Mouse (Mus musculus) hindbrain, embryonic 16.5 days (tissue): ENCODE measurements around the gene Rims4. TPM values are rescaled to one million over a fixed set of nuclear protein-coding genes. Genes with fewer than 3 reads are reported as not detected.

Experiments
- ATAC-seq: fragments of 200-750 bp; cut with Nextera tagmentation; 2 replicates; pipeline ENCODE4 v1.8.0; 2017; ENCODE audit warnings: moderate TSS enrichment, moderate library complexity
- H3K27ac ChIP-seq: fragments of 300-500 bp; sonication (generic); 2 replicates; pipeline ENCODE4 v1.5.1; 2014; ENCODE audit warnings: low read depth, mild to moderate bottlenecking, control low read depth, low read length, moderate library complexity
- H3K27me3 ChIP-seq: fragments of 300-500 bp; sonication (generic); replicated peaks from 2 replicates; pipeline ENCODE4 v1.6.1; 2014; ENCODE audit warnings: low read length; ENCODE audit not compliant: control insufficient read depth, insufficient read depth
- H3K36me3 ChIP-seq: fragments of 300-500 bp; sonication (generic); 2 replicates; pipeline ENCODE4 v1.6.1; 2014; ENCODE audit warnings: mild to moderate bottlenecking, low read length, moderate library complexity, mixed read lengths; ENCODE audit not compliant: control insufficient read depth, insufficient read depth
- H3K4me1 ChIP-seq: fragments of 300-500 bp; sonication (generic); 2 replicates; pipeline ENCODE4 v1.6.1; 2014; ENCODE audit warnings: low read depth, low read length; ENCODE audit not compliant: control insufficient read depth, insufficient read depth
- H3K4me2 ChIP-seq: fragments of 300-500 bp; sonication (generic); 2 replicates; pipeline ENCODE4 v1.6.1; 2014; ENCODE audit warnings: mild to moderate bottlenecking, low read length, control low read depth, moderate library complexity
- H3K4me3 ChIP-seq: fragments of 300-500 bp; sonication (generic); 2 replicates; pipeline ENCODE4 v1.5.1; 2014; ENCODE audit warnings: mild to moderate bottlenecking, low read length, control low read depth, moderate library complexity
- H3K9ac ChIP-seq: fragments of 300-500 bp; sonication (generic); 2 replicates; pipeline ENCODE4 v1.6.1; 2014; ENCODE audit warnings: low read depth, mild to moderate bottlenecking, control low read depth, low read length, moderate library complexity
- H3K9me3 ChIP-seq: fragments of 300-500 bp; sonication (generic); 2 replicates; pipeline ENCODE4 v1.6.1; 2014; ENCODE audit warnings: mild to moderate bottlenecking, low read length, moderate library complexity; ENCODE audit not compliant: control insufficient read depth
- WGBS: fragments of 180-500 bp; shearing (Covaris S2); extraction: QIAGEN DNeasy Blood & Tissue Kit; methylation state at CpG from one replicate; pipeline ENCODE4 v1.1.7; 2014; 5-methylcytosine and 5-hydroxymethylcytosine counted together
- polyA plus RNA-seq: library from polyadenylated mRNA; unstranded; fragments of >200 nt; fragmentation: Nextera tagmentation; extraction: Ambion mirVana; gene quantifications from 2 replicates; pipeline ENCODE4 v1.2.1, GENCODE M21; 2015

The Rims4 gene
- polyA plus RNA-seq, 1 experiment from 2014 or later, result 7.9 TPM

DNA sequence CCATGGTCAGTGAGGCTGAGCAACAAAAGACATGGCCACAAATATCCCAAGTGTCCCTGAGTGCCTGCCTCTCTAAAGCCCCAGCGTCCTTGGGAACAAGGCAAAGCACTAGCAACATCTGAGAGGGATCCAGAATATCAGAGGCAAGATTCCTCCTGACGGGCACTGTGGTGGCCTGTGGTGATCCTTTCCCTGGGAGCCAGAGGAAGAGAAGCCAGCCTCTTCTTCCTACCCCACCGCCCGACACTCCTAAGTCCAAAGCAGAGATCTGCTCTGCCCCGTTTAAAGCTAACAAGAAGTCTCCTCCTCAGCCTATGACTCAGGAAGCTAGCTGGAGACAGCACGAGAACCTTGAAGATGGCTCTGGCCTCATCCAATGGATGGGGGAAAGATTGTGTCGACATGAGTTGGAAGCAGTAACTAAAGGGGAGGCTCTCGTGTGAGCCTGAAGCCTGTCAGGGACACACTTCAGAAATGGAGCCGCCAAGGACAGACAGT, 3.1 kb downstream of the Rims4 start:
- Histone ChIP-seq H3K4me2 (peak overlapping the region; percentile 80), H3K27ac (no peak overlapping the region), H3K9me3 (no peaks in the 10 kb centered on the region), H3K27me3 (no peaks in the 10 kb centered on the region), H3K9ac (no peak overlapping the region), H3K4me1 (peaks cover 25% of the 10 kb centered on the region), H3K4me3 (no peak overlapping the region), H3K36me3 (no peaks in the 10 kb centered on the region)
- 67% methylated on average over 9 of the region's 9 CpGs for WGBS
- no peak for ATAC-seq

DNA sequence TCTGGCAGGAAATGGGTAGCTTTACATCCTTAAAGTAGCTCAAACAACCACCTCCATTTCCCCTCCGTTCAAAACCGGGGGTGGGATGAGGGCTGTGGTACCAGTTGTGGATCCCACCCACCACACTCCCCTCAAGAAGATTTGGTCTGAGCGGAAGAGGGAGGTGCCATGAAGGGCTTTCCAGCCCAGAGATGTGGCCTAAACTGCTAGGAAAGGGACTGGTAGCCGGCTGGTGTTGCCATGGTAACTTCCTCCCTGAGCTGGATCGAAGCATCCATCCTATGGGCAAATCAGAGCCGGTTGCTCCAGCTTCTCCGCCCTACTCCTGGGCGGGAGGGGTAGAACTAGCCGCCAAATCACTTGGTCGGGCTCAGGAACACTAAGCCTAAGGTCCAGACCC, 4.4 kb downstream of the Rims4 start:
- Histone ChIP-seq H3K27ac (peak overlapping the region; percentile 52), H3K4me1 (peaks cover 22% of the 10 kb centered on the region), H3K36me3 (no peaks in the 10 kb centered on the region), H3K9me3 (no peaks in the 10 kb centered on the region), H3K27me3 (no peaks in the 10 kb centered on the region), H3K4me2 (peak overlapping the region; percentile 46), H3K9ac (peak overlapping the region; percentile 9; the same call in 1 of the 2 replicates), H3K4me3 (peak overlapping the region; percentile 27)
- ATAC-seq, result peak; percentile 84
- WGBS, result under 1% methylated on average over 10 of the region's 10 CpGs

GRCm38 (mm10) chr2:163913704-163914103, 4.8 kb downstream of the Rims4 start:
- H3K27ac ChIP-seq, result peak overlapping the region; percentile 52
- no peak for ATAC-seq
- 30% methylated on average over 7 of the region's 7 CpGs for WGBS

DNA sequence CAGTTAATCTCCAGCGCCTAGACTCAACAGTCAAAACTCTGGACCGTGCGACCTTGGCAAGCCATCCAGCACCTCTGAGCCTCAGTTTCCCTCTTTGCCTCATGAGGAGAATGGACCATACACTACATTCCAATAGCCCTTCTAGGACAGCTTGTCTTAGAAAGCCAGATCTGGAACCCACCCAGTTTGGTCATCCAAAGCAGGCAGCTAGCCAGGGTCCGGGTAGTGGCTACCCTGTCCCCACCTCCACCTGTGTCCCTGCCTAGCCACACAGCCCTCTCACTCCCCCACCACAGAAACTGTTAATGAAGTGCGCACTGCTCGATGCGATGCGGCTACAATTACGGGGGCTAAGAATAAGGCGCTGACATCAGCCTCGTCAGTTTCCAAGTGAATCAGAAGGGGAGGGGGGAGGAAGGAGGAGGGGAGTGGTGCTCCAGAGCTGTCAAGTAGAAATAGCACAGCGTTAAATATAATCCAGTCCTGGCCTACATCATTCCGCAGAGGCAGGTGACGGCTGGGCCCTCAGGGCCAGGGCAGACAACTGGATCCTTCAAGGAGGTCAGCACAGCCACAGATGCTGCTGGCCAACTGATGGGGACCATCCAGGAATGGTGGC, 6.5 kb downstream of the Rims4 start:
- H3K4me3 ChIP-seq, result no peak overlapping the region
- no peaks in the 10 kb centered on the region for H3K27me3 ChIP-seq
- ATAC-seq, result no peak
- H3K9me3 ChIP-seq, result no peaks in the 10 kb centered on the region
- peaks cover 20% of the 10 kb centered on the region for H3K4me1 ChIP-seq
- no peaks in the 10 kb centered on the region for H3K36me3 ChIP-seq
- WGBS, result 72% methylated on average over 14 of the region's 14 CpGs
- H3K27ac ChIP-seq, result no peak overlapping the region
- no peak overlapping the region for H3K4me2 ChIP-seq
- H3K9ac ChIP-seq, result no peak overlapping the region

More at GRCm38 (mm10) chr2:163913704-163914103, 4.8 kb downstream of the Rims4 start:
- peaks cover 20% of the 10 kb centered on the region for H3K4me1 ChIP-seq
- peak overlapping the region; percentile 19; the same call in 1 of the 2 replicates for H3K4me3 ChIP-seq
- no peaks in the 10 kb centered on the region for H3K9me3 ChIP-seq
- H3K4me2 ChIP-seq, result peak overlapping the region; percentile 46
- no peaks in the 10 kb centered on the region for H3K36me3 ChIP-seq
- H3K9ac ChIP-seq, result peak overlapping the region; percentile 9; the same call in 1 of the 2 replicates
- no peaks in the 10 kb centered on the region for H3K27me3 ChIP-seq

GRCm38 (mm10) chr2:163909604-163910003, 8.9 kb downstream of the Rims4 start:
- H3K4me3 ChIP-seq, result no peak overlapping the region
- WGBS, result 87% methylated on average over 7 of the region's 7 CpGs
- no peak overlapping the region for H3K4me2 ChIP-seq
- no peak for ATAC-seq
- H3K9ac ChIP-seq, result no peak overlapping the region
- H3K4me1 ChIP-seq, result peaks cover 9% of the 10 kb centered on the region
- no peaks in the 10 kb centered on the region for H3K36me3 ChIP-seq
- H3K27me3 ChIP-seq, result no peaks in the 10 kb centered on the region
- no peak overlapping the region for H3K27ac ChIP-seq
- H3K9me3 ChIP-seq, result no peaks in the 10 kb centered on the region

- no peak for ATAC-seq
Measured at GRCm38 (mm10) chr2:163907131-163907530, 11.4 kb downstream of the Rims4 start.

DNA sequence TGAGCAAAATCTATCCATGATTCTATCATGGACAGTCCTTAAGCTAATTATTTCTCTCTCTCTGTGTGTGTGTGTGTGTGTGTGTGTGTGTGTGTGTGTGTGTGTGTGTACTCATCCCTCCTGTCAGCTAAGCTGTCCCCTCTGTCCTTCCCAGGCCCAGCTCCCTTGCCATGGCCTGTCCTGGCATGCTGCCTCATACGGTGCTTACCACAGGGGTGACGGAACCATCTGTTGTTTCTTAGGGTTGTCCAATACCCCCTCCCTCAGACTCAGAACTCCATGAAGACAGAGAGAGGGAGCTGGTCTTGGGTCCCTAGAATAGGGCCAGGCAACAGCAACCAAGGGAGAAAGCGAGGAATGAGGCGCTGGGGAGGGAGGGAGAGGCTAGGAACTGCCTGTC, 14.2 kb downstream of the Rims4 start:
- Histone ChIP-seq H3K4me2 (no peak overlapping the region), H3K9me3 (no peaks in the 10 kb centered on the region), H3K36me3 (no peaks in the 10 kb centered on the region), H3K27ac (no peak overlapping the region), H3K4me3 (no peak overlapping the region), H3K4me1 (peaks cover 6% of the 10 kb centered on the region; the same call in 1 of the 2 replicates), H3K27me3 (no peaks in the 10 kb centered on the region), H3K9ac (no peak overlapping the region)
- WGBS, result 81% methylated on average over 4 of the region's 4 CpGs
- no peak for ATAC-seq

More at GRCm38 (mm10) chr2:163907131-163907530, 11.4 kb downstream of the Rims4 start:
- Histone ChIP-seq H3K27me3 (no peaks in the 10 kb centered on the region), H3K4me3 (no peak overlapping the region), H3K9ac (no peak overlapping the region), H3K4me1 (peaks cover 2% of the 10 kb centered on the region; the same call in 1 of the 2 replicates), H3K9me3 (no peaks in the 10 kb centered on the region), H3K36me3 (no peaks in the 10 kb centered on the region), H3K27ac (no peak overlapping the region), H3K4me2 (no peak overlapping the region)
- WGBS, result 58% methylated on average over 5 of the region's 5 CpGs

DNA sequence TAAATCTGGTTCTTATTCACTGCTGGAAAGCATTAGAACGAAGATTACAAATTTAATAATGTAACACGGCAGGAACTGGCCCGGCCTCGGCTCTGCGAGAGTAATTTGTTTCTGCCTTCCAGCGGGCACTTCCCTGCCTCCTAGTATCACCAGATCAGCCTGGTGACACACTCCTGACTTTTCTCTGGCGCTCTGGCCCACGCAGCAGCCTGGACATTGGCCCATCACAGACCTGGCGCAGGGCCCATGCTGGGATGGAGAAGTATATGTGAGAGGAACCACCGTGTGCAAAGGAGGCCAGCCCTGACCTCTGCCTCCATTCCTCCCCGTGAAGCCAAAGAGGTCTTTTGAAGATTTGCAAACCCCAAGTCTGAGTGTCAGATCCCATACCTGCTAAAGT, 15.0 kb downstream of the Rims4 start:
- Histone ChIP-seq H3K4me1 (peaks cover 6% of the 10 kb centered on the region; the same call in 1 of the 2 replicates), H3K36me3 (no peaks in the 10 kb centered on the region), H3K4me2 (no peak overlapping the region), H3K4me3 (no peak overlapping the region), H3K9ac (no peak overlapping the region), H3K9me3 (no peaks in the 10 kb centered on the region), H3K27me3 (no peaks in the 10 kb centered on the region), H3K27ac (peak overlapping the region; percentile 39; the same call in 1 of the 2 replicates)
- 56% methylated on average over 11 of the region's 11 CpGs for WGBS
- ATAC-seq, result no peak

- no peak overlapping the region for H3K4me3 ChIP-seq
- no peak for ATAC-seq
- H3K4me1 ChIP-seq, result peaks cover 6% of the 10 kb centered on the region; the same call in 1 of the 2 replicates
- H3K9me3 ChIP-seq, result no peaks in the 10 kb centered on the region
- WGBS, result 82% methylated on average over 4 of the region's 4 CpGs
- no peak overlapping the region for H3K27ac ChIP-seq
- H3K4me2 ChIP-seq, result no peak overlapping the region
- no peak overlapping the region for H3K9ac ChIP-seq
- H3K27me3 ChIP-seq, result no peaks in the 10 kb centered on the region
- no peaks in the 10 kb centered on the region for H3K36me3 ChIP-seq
Measured at GRCm38 (mm10) chr2:163902448-163902847, 16.0 kb downstream of the Rims4 start.
